Mouse (Mus musculus): Measurements from ENCODE around the gene Ecpas. TPM values are rescaled to one million over a fixed set of nuclear protein-coding genes. Genes with fewer than 3 reads are reported as not detected.

Ecpas gene
- total RNA-seq, 1 experiment, result 23.9 TPM

DNA sequence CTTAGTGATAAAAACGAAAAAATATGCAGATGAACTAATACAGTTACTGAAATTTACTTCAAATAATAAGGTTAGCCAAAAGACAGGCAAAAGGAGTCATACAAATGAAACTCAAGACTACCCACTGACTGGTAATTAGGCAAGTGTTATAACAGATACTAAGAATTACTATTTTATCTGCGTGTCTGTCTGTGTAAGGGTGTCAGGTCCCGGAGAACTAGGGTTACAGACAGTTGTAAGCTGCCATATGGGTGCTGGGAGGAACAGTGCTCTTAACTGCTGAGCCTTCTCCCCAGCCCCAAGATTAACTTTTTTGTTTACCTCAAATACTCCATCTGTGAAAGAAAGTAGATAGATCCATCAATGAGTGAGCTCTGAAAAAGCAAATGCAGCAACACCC is 25.8 kb downstream of the Ecpas start:
- no peak for DNase-seq (ENCODE audit: low read depth, low spot score)
- H3K4me1 ChIP-seq (ENCODE audit: control insufficient read depth in 2 of 2, insufficient read depth in 2 of 2, low read length in 2 of 2, poor library complexity in 1 of 2), result no peaks in the 10 kb centered on the region
- H3K9ac ChIP-seq (ENCODE audit: insufficient read depth, low read depth, low read length, poor library complexity, severe bottlenecking), result no peak overlapping the region
- H3K9me3 ChIP-seq (ENCODE audit: control insufficient read depth, insufficient read depth, low read depth, low read length), result no peaks in the 10 kb centered on the region
- in situ Hi-C loops (cut with MboI; ENCODE audit: low sequenced_read_pairs in 2 of 2, unreplicated experiment in 2 of 2), result no loop called here
- H3K36me3 ChIP-seq (ENCODE audit: control insufficient read depth, insufficient read depth, low read length, poor library complexity, severe bottlenecking), result no peaks in the 10 kb centered on the region
- no peak overlapping the region for H3K4me3 ChIP-seq (ENCODE audit: insufficient read depth in 1 of 2, low read depth in 1 of 2, low read length in 2 of 2, poor library complexity in 1 of 2, severe bottlenecking in 1 of 2)
- no peak for TF ChIP-seq MAFK (IDR thresholded peaks at IDR 0.05; ENCODE audit: insufficient read depth, low read depth, low read length)
- TF ChIP-seq HCFC1 (IDR thresholded peaks at IDR 0.05; ENCODE audit: borderline replicate concordance, insufficient read depth, low read length), result no peak
- TF ChIP-seq ZC3H11A (IDR thresholded peaks at IDR 0.05; ENCODE audit: borderline replicate concordance, low read depth, low read length), result no peak
- no peak for TF ChIP-seq ZNF384 (IDR thresholded peaks at IDR 0.05; ENCODE audit: low read depth, low read length)
- TF ChIP-seq CHD2 (IDR thresholded peaks at IDR 0.05; ENCODE audit: low read depth, low read length), result no peak
- H3K27ac ChIP-seq (ENCODE audit: insufficient read depth, low read depth, low read length, poor library complexity, severe bottlenecking), result no peak overlapping the region

- Histone ChIP-seq H3K36me3 (ENCODE audit: control insufficient read depth, insufficient read depth, low read length, poor library complexity, severe bottlenecking) (no peaks in the 10 kb centered on the region), H3K9ac (ENCODE audit: insufficient read depth, low read depth, low read length, poor library complexity, severe bottlenecking) (no peak overlapping the region), H3K9me3 (ENCODE audit: control insufficient read depth, insufficient read depth, low read depth, low read length) (no peaks in the 10 kb centered on the region), H3K4me3 (ENCODE audit: insufficient read depth in 1 of 2, low read depth in 1 of 2, low read length in 2 of 2, poor library complexity in 1 of 2, severe bottlenecking in 1 of 2) (no peak overlapping the region), H3K4me1 (ENCODE audit: control insufficient read depth in 2 of 2, insufficient read depth in 2 of 2, low read length in 2 of 2, poor library complexity in 1 of 2) (no peaks in the 10 kb centered on the region), H3K27ac (ENCODE audit: insufficient read depth, low read depth, low read length, poor library complexity, severe bottlenecking) (no peak overlapping the region)
- in situ Hi-C loops (cut with MboI; ENCODE audit: low sequenced_read_pairs in 2 of 2, unreplicated experiment in 2 of 2), result no loop called here
- no peak for DNase-seq (ENCODE audit: low read depth, low spot score)
- TF ChIP-seq ZNF384 (IDR thresholded peaks at IDR 0.05; ENCODE audit: low read depth, low read length) (no peak), MAFK (IDR thresholded peaks at IDR 0.05; ENCODE audit: insufficient read depth, low read depth, low read length) (no peak), CHD2 (IDR thresholded peaks at IDR 0.05; ENCODE audit: low read depth, low read length) (no peak), ZC3H11A (IDR thresholded peaks at IDR 0.05; ENCODE audit: borderline replicate concordance, low read depth, low read length) (no peak), HCFC1 (IDR thresholded peaks at IDR 0.05; ENCODE audit: borderline replicate concordance, insufficient read depth, low read length) (no peak)
These were observed 27.2 kb downstream of the Ecpas start for GRCm38 (mm10) chr4:58885341-58885740.

DNA sequence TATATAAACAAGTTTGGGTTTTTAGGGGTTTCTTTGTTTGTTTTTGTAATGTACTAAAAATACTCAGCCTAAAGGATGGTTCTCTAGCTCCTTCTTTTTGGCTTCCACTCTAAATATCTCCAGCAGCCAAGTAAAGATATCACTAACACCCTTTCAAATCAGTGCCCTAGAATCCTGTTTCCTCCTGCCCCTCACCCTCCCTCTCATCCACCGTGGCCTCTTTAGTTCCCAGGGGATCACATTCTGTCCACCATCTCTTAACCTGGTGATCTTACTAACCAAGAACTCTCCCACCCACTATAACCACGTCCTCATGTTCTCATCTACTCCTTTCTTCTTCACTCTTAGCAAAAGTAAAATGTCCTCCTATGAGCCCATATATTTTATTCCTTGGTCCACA is 28.7 kb downstream of the Ecpas start:
- Histone ChIP-seq H3K4me3 (ENCODE audit: insufficient read depth in 1 of 2, low read depth in 1 of 2, low read length in 2 of 2, poor library complexity in 1 of 2, severe bottlenecking in 1 of 2) (no peak overlapping the region), H3K9me3 (ENCODE audit: control insufficient read depth, insufficient read depth, low read depth, low read length) (no peaks in the 10 kb centered on the region), H3K4me1 (ENCODE audit: control insufficient read depth in 2 of 2, insufficient read depth in 2 of 2, low read length in 2 of 2, poor library complexity in 1 of 2) (no peaks in the 10 kb centered on the region), H3K36me3 (ENCODE audit: control insufficient read depth, insufficient read depth, low read length, poor library complexity, severe bottlenecking) (no peaks in the 10 kb centered on the region), H3K27ac (ENCODE audit: insufficient read depth, low read depth, low read length, poor library complexity, severe bottlenecking) (no peak overlapping the region), H3K9ac (ENCODE audit: insufficient read depth, low read depth, low read length, poor library complexity, severe bottlenecking) (no peak overlapping the region)
- no peak for TF ChIP-seq MAFK (IDR thresholded peaks at IDR 0.05; ENCODE audit: insufficient read depth, low read depth, low read length)
- in situ Hi-C loops (cut with MboI; ENCODE audit: low sequenced_read_pairs in 2 of 2, unreplicated experiment in 2 of 2), result no loop called here
- no peak for DNase-seq (ENCODE audit: low read depth, low spot score)

DNA sequence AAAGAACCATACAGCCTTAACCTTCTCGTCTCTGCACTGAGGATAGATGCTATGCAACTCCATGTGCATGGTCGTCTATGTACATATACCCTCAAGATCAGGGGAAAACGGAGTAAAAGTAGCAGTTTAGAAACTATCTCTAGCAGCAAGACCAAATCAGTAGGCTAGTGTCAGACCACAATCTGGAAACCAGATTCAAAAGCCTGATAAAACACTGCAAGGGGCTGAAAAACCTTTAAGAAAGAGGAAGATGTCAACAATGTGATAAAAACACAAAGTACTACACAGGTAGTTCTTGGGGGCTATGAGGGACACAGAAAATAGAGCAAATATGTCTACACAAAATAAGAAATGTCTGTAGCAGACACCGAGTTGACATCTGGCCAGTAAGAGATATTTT is 38.2 kb downstream of the Ecpas start:
- no peaks in the 10 kb centered on the region for H3K36me3 ChIP-seq (ENCODE audit: control insufficient read depth, insufficient read depth, low read length, poor library complexity, severe bottlenecking)
- in situ Hi-C loops (cut with MboI; ENCODE audit: low sequenced_read_pairs in 2 of 2, unreplicated experiment in 2 of 2), result no loop called here
- H3K9ac ChIP-seq (ENCODE audit: insufficient read depth, low read depth, low read length, poor library complexity, severe bottlenecking), result no peak overlapping the region
- TF ChIP-seq ZC3H11A (IDR thresholded peaks at IDR 0.05; ENCODE audit: borderline replicate concordance, low read depth, low read length) (no peak), CHD2 (IDR thresholded peaks at IDR 0.05; ENCODE audit: low read depth, low read length) (no peak), ZNF384 (IDR thresholded peaks at IDR 0.05; ENCODE audit: low read depth, low read length) (no peak), HCFC1 (IDR thresholded peaks at IDR 0.05; ENCODE audit: borderline replicate concordance, insufficient read depth, low read length) (no peak), MAFK (IDR thresholded peaks at IDR 0.05; ENCODE audit: insufficient read depth, low read depth, low read length) (no peak)
- H3K4me3 ChIP-seq (ENCODE audit: insufficient read depth in 1 of 2, low read depth in 1 of 2, low read length in 2 of 2, poor library complexity in 1 of 2, severe bottlenecking in 1 of 2), result no peak overlapping the region
- no peaks in the 10 kb centered on the region for H3K9me3 ChIP-seq (ENCODE audit: control insufficient read depth, insufficient read depth, low read depth, low read length)
- H3K4me1 ChIP-seq (ENCODE audit: control insufficient read depth in 2 of 2, insufficient read depth in 2 of 2, low read length in 2 of 2, poor library complexity in 1 of 2), result no peaks in the 10 kb centered on the region
- H3K27ac ChIP-seq (ENCODE audit: insufficient read depth, low read depth, low read length, poor library complexity, severe bottlenecking), result no peak overlapping the region
- DNase-seq (ENCODE audit: low read depth, low spot score), result no peak

DNA sequence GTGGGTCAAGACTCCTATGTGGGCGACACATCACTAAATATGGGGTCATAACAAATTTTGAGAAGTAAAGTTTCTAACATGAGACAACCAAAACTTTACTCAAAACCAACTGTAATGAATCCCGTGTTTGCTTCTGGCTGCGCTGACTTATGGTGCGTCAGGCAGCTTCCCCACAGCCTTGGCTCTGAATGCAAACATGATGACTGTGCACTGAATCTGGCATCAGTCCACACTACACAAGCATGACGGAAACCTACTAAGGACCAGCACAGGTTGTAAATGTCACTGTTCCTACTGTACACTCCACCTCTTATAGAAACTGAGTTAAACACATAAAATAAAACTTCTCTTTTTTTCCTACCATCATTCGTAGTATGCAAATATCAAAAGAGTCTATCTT is 45.3 kb downstream of the Ecpas start:
- no peak overlapping the region for H3K9ac ChIP-seq (ENCODE audit: insufficient read depth, low read depth, low read length, poor library complexity, severe bottlenecking)
- H3K36me3 ChIP-seq (ENCODE audit: control insufficient read depth, insufficient read depth, low read length, poor library complexity, severe bottlenecking), result no peaks in the 10 kb centered on the region
- H3K4me1 ChIP-seq (ENCODE audit: control insufficient read depth in 2 of 2, insufficient read depth in 2 of 2, low read length in 2 of 2, poor library complexity in 1 of 2), result no peaks in the 10 kb centered on the region
- no peak for TF ChIP-seq HCFC1 (IDR thresholded peaks at IDR 0.05; ENCODE audit: borderline replicate concordance, insufficient read depth, low read length)
- no peak for TF ChIP-seq MAFK (IDR thresholded peaks at IDR 0.05; ENCODE audit: insufficient read depth, low read depth, low read length)
- no peak for TF ChIP-seq CHD2 (IDR thresholded peaks at IDR 0.05; ENCODE audit: low read depth, low read length)
- no peak for TF ChIP-seq ZNF384 (IDR thresholded peaks at IDR 0.05; ENCODE audit: low read depth, low read length)
- TF ChIP-seq ZC3H11A (IDR thresholded peaks at IDR 0.05; ENCODE audit: borderline replicate concordance, low read depth, low read length), result no peak
- H3K4me3 ChIP-seq (ENCODE audit: insufficient read depth in 1 of 2, low read depth in 1 of 2, low read length in 2 of 2, poor library complexity in 1 of 2, severe bottlenecking in 1 of 2), result no peak overlapping the region
- in situ Hi-C loops (cut with MboI; ENCODE audit: low sequenced_read_pairs in 2 of 2, unreplicated experiment in 2 of 2), result no loop called here
- H3K9me3 ChIP-seq (ENCODE audit: control insufficient read depth, insufficient read depth, low read depth, low read length), result no peaks in the 10 kb centered on the region
- no peak overlapping the region for H3K27ac ChIP-seq (ENCODE audit: insufficient read depth, low read depth, low read length, poor library complexity, severe bottlenecking)
- DNase-seq (ENCODE audit: low read depth, low spot score), result no peak
